Mouse (Mus musculus): Measurements from ENCODE around the gene Cdv3. TPM values are rescaled to one million over a fixed set of nuclear protein-coding genes. Genes with fewer than 3 reads are reported as not detected.

Gene Cdv3
- total and polyA plus RNA-seq, 3 experiments: 115 to 258 (median 232) TPM

DNA sequence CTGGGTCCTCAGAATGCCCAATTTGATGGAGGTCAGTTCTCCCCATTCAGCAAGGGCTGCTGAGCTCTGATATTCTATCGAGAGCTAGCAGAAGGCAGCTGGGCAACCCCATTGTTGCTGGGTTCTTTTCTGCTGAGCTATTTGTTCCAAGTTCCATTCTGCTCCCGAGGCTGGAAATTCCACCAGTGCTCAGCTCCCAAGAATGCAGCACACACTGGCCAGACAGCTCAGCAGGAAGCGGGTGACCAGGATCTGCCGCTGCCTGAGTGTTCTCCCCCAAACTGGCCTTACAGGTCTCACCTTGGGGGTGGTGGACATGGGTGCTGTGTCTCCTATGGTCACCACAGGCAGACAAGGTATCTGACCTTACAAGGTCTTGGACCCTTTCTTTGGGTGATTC lies 4.3 kb upstream of the Cdv3 start (continued):
- TF ChIP-seq SIN3A (IDR thresholded peaks at IDR 0.05; ENCODE audit: low read length) (no peak), MYC (IDR thresholded peaks at IDR 0.05; ENCODE audit: low read depth, low read length) (no peak)

DNA sequence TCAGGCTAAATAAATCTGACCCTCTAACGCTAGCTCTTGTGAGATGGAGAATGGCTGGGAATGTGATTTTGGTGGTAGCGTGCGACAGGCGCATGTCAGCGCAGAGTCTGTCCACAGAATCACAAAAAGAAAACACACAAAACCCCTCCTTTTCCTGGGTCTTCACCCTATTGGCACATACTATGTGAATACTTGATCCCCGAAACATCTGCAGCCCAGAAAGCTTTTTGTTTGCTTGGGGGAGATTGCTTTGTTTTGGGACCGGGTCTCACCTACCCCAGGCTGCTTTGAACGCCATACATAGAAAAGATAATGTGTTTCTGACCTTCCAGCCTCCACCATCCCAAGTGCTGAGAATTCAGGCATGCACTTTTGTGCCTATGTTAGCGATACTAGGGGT lies 716 bp upstream of the Cdv3 start:
- Histone ChIP-seq H3K9ac (ENCODE audit: control insufficient read depth, low read depth, low read length, poor library complexity, severe bottlenecking) (peak overlapping the region; percentile 83), H3K4me1 (ENCODE audit: control insufficient read depth in 1 of 2, insufficient read depth in 2 of 2, low read length in 2 of 2) (peaks cover 11 to 23% of the 10 kb centered on the region in 2 experiments), H3K79me2 (ENCODE audit: control insufficient read depth, insufficient read depth, low read length, poor library complexity) (peaks cover 38% of the 10 kb centered on the region), H3K9me3 (replicated peaks; ENCODE audit: insufficient read depth, low read length) (no peaks in the 10 kb centered on the region), H3K27me3 (ENCODE audit: control insufficient read depth in 1 of 2, insufficient read depth in 2 of 2, low read length in 2 of 2) (no peaks in the 10 kb centered on the region), H3K4me3 (ENCODE audit: control insufficient read depth in 1 of 2, insufficient read depth in 1 of 2, low read depth in 2 of 2, low read length in 2 of 2) (peak overlapping the region; percentile 72 to 77), H3K27ac (ENCODE audit: control insufficient read depth, low read depth, low read length) (peak overlapping the region; percentile 78), H3K36me3 (ENCODE audit: control insufficient read depth in 1 of 2, insufficient read depth in 2 of 2, low read length in 2 of 2) (peaks cover 20 to 31% of the 10 kb centered on the region in 2 experiments)
- no peak for TF ChIP-seq UBTF (IDR thresholded peaks at IDR 0.05; ENCODE audit: borderline replicate concordance, insufficient read depth, low read depth, low read length)
- no peak for TF ChIP-seq POLR2AphosphoS2 (IDR thresholded peaks at IDR 0.05; ENCODE audit: low read length)
- no peak for TF ChIP-seq NRF1 (IDR thresholded peaks at IDR 0.05; ENCODE audit: insufficient read depth, low read depth, low read length, poor library complexity, severe bottlenecking)
- no peak for DNase-seq (ENCODE audit: low read depth, low spot score)

DNA sequence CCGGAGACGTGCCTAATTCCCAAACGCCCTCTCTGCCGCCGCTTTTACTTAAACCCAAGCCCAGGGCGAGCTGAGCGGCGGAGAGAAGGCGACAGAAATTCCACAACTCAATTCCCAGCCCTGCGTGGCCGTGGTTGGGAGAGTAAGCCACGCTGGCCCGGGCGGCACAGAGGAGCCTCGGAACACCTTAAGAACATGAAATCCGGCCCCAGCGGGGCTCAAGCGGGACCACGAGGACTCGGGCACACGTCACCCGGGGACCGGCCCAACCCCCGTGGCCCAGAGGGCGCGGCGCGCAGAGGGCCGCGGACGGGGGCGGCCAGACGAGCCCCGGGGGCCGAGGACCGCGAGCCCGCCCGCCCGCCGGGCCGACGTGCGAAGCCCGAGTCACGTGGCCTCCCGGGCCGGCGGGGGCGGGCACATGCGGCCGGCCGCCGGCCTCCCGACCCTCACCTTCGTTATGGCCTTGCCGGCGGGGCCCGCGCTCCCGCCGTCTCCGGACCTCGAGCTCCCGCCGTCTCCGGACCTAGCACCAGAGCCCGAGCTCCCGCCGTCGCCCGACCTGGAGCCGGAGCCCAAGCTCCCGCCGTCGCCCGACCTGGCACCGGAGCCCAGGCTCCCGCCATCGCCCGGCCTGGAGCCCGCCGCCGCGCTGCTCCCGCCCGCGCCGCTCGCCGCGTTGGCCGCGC lies 895 bp downstream of the Cdv3 start:
- H3K4me1 ChIP-seq (ENCODE audit: control insufficient read depth in 1 of 2, insufficient read depth in 2 of 2, low read length in 2 of 2): peaks cover 13 to 26% of the 10 kb centered on the region in 2 experiments
- no peaks in the 10 kb centered on the region for H3K27me3 ChIP-seq (ENCODE audit: control insufficient read depth in 1 of 2, insufficient read depth in 2 of 2, low read length in 2 of 2)
- H3K79me2 ChIP-seq (ENCODE audit: control insufficient read depth, insufficient read depth, low read length, poor library complexity): peaks cover 50% of the 10 kb centered on the region
- peak overlapping the region; percentile 78 for H3K27ac ChIP-seq (ENCODE audit: control insufficient read depth, low read depth, low read length)
- H3K9ac ChIP-seq (ENCODE audit: control insufficient read depth, low read depth, low read length, poor library complexity, severe bottlenecking): peak overlapping the region; percentile 98
- TF ChIP-seq POLR2AphosphoS2 (IDR thresholded peaks at IDR 0.05; ENCODE audit: low read length) (0 out of 2 replicates have a peak, but pooled peaks have one; percentile 23), USF2 (IDR thresholded peaks at IDR 0.05; ENCODE audit: borderline replicate concordance in 1 of 2, insufficient read depth in 1 of 2, low read depth in 1 of 2, low read length in 2 of 2) (0 out of 4 replicates have a peak, but pooled peaks of 1 of the 2 experiments have one; percentile 18), MAX (IDR thresholded peaks at IDR 0.05; ENCODE audit: low read length) (peak; percentile 82), RAD21 (IDR thresholded peaks at IDR 0.05; ENCODE audit: low read depth, low read length) (no peak), USF1 (IDR thresholded peaks at IDR 0.05; ENCODE audit: low read depth, low read length) (peak; percentile 79)
- no peaks in the 10 kb centered on the region for H3K9me3 ChIP-seq (replicated peaks; ENCODE audit: insufficient read depth, low read length)
- H3K4me3 ChIP-seq (ENCODE audit: control insufficient read depth in 1 of 2, insufficient read depth in 1 of 2, low read depth in 2 of 2, low read length in 2 of 2): peak overlapping the region; percentile 88 to 97
- peak; percentile 50 for DNase-seq (ENCODE audit: low read depth, low spot score)
- peaks cover 32 to 44% of the 10 kb centered on the region in 2 experiments for H3K36me3 ChIP-seq (ENCODE audit: control insufficient read depth in 1 of 2, insufficient read depth in 2 of 2, low read length in 2 of 2)

Data from MEL (cell line).